Mouse (Mus musculus) MEL (cell line): Measurements from ENCODE around the gene Stxbp1. TPM values are rescaled to one million over a fixed set of nuclear protein-coding genes. Genes with fewer than 3 reads are reported as not detected.

Experiments used
- DNase-seq: peaks from one replicate; pipeline ENCODE4 v3.0.0; 2011; ENCODE audit warnings: low read depth, low spot score
- H3K27ac ChIP-seq: 2 replicates; pipeline ENCODE4 v1.5.1; 2012; ENCODE audit warnings: low read depth, mild to moderate bottlenecking, control low read depth, low read length, moderate library complexity; ENCODE audit not compliant: control insufficient read depth
- H3K27me3 ChIP-seq, 2 experiments: fragments of 150-350 bp in 1 of 2; sonication (generic) in 1 of 2; 2 replicates each; pipeline ENCODE4 v1.6.1; 2012; ENCODE audit warnings: low read length in 2 of 2, mild to moderate bottlenecking in 2 of 2, improper control_type of control experiment in 1 of 2, moderate library complexity in 1 of 2; ENCODE audit not compliant: insufficient read depth in 2 of 2, control insufficient read depth in 1 of 2
- H3K36me3 ChIP-seq, 2 experiments: 2 replicates each; pipeline ENCODE4 v1.6.1; 2012 to 2014; ENCODE audit warnings: low read length in 2 of 2, improper control_type of control experiment in 1 of 2, inconsistent platforms in 1 of 2, mild to moderate bottlenecking in 1 of 2; ENCODE audit not compliant: insufficient read depth in 2 of 2, control insufficient read depth in 1 of 2
- H3K4me1 ChIP-seq, 2 experiments: fragments of 150-350 bp in 1 of 2; sonication (generic) in 1 of 2; 2 replicates each; pipeline ENCODE4 v1.6.1; 2012; ENCODE audit warnings: low read length in 2 of 2, improper control_type of control experiment in 1 of 2, mild to moderate bottlenecking in 1 of 2; ENCODE audit not compliant: insufficient read depth in 2 of 2, control insufficient read depth in 1 of 2
- H3K4me3 ChIP-seq, 2 experiments: fragments of 150-350 bp in 1 of 2; sonication (generic) in 1 of 2; 2 replicates each; pipeline ENCODE4 v1.5.1; 2012; ENCODE audit warnings: low read depth in 2 of 2, low read length in 2 of 2, mild to moderate bottlenecking in 2 of 2, moderate library complexity in 2 of 2, control low read depth in 1 of 2, improper control_type of control experiment in 1 of 2; ENCODE audit not compliant: control insufficient read depth in 1 of 2, insufficient read depth in 1 of 2
- H3K79me2 ChIP-seq: 2 replicates; pipeline ENCODE4 v1.6.1; 2012; ENCODE audit warnings: mild to moderate bottlenecking, low read length, moderate library complexity; ENCODE audit not compliant: control insufficient read depth, poor library complexity, insufficient read depth
- H3K9ac ChIP-seq: 2 replicates; pipeline ENCODE4 v1.6.1; 2012; ENCODE audit warnings: low read depth, mild to moderate bottlenecking, control low read depth, low read length, moderate library complexity; ENCODE audit not compliant: control insufficient read depth, poor library complexity, severe bottlenecking
- H3K9me3 ChIP-seq: fragments of 150-350 bp; sonication (generic); replicated peaks from 2 replicates; pipeline ENCODE4 v1.6.1; 2012; ENCODE audit warnings: mild to moderate bottlenecking, low read length, improper control_type of control experiment, moderate library complexity; ENCODE audit not compliant: insufficient read depth
- BHLHE40 ChIP-seq: IDR thresholded peaks from 2 replicates; pipeline ENCODE4 v1.6.1; 2012; ENCODE audit warnings: low read depth, mild to moderate bottlenecking, inconsistent platforms, low read length, improper control_type of control experiment, borderline replicate concordance
- CHD1 ChIP-seq: IDR thresholded peaks from 2 replicates; pipeline ENCODE4 v1.6.1; 2012; ENCODE audit warnings: low read depth, mild to moderate bottlenecking, inconsistent platforms, low read length, improper control_type of control experiment
- CHD2 ChIP-seq: IDR thresholded peaks from 2 replicates; pipeline ENCODE4 v1.6.1; 2011; ENCODE audit warnings: low read length, improper control_type of control experiment
- CTCF ChIP-seq, 3 experiments: IDR thresholded peaks in 2 of 3; conservative IDR thresholded peaks in 1 of 3; 2 replicates each; pipeline ENCODE4 v1.5.1; 2011 to 2012; ENCODE audit warnings: low read length in 3 of 3, low read depth in 2 of 3, mild to moderate bottlenecking in 2 of 3, improper control_type of control experiment in 1 of 3, inconsistent platforms in 1 of 3, mixed read lengths in 1 of 3, moderate library complexity in 1 of 3; ENCODE audit not compliant: control insufficient read depth in 1 of 3, insufficient read depth in 1 of 3, poor library complexity in 1 of 3, severe bottlenecking in 1 of 3
- E2F4 ChIP-seq: IDR thresholded peaks from 2 replicates; pipeline ENCODE4 v1.6.1; 2011; ENCODE audit warnings: low read depth, low read length, improper control_type of control experiment, borderline replicate concordance
- ELF1 ChIP-seq: IDR thresholded peaks from 2 replicates; pipeline ENCODE4 v1.6.1; 2014; ENCODE audit warnings: low read depth, mild to moderate bottlenecking, inconsistent platforms, low read length, improper control_type of control experiment, moderate library complexity
- EP300 ChIP-seq, 2 experiments: IDR thresholded peaks; 2 replicates each; pipeline ENCODE4 v1.6.1; 2011; ENCODE audit warnings: improper control_type of control experiment in 2 of 2, low read length in 2 of 2, low read depth in 1 of 2, mild to moderate bottlenecking in 1 of 2
- GATA1 ChIP-seq: IDR thresholded peaks from 2 replicates; pipeline ENCODE4 v1.6.1; 2011; ENCODE audit warnings: low read depth, low read length, improper control_type of control experiment
- HCFC1 ChIP-seq: IDR thresholded peaks from 2 replicates; pipeline ENCODE4 v1.6.1; 2012; ENCODE audit warnings: low read depth, mild to moderate bottlenecking, inconsistent platforms, low read length, improper control_type of control experiment, moderate library complexity
- KAT2A ChIP-seq: conservative IDR thresholded peaks from 2 replicates; pipeline ENCODE4 v1.6.1; 2012; ENCODE audit warnings: low read depth, low read length, improper control_type of control experiment, inconsistent platforms
- MXI1 ChIP-seq: IDR thresholded peaks from 2 replicates; pipeline ENCODE4 v1.6.1; 2011; ENCODE audit warnings: mild to moderate bottlenecking, low read depth, low read length, improper control_type of control experiment
- MYC ChIP-seq: IDR thresholded peaks from 2 replicates; pipeline ENCODE4 v1.6.1; 2011; ENCODE audit warnings: low read depth, mild to moderate bottlenecking, low read length, improper control_type of control experiment, moderate library complexity
- NELFE ChIP-seq: IDR thresholded peaks from 2 replicates; pipeline ENCODE4 v1.6.1; 2011; ENCODE audit warnings: low read depth, low read length, improper control_type of control experiment
- NRF1 ChIP-seq: IDR thresholded peaks from 2 replicates; pipeline ENCODE4 v1.6.1; 2014; ENCODE audit warnings: low read depth, mild to moderate bottlenecking, inconsistent platforms, low read length, improper control_type of control experiment, moderate library complexity; ENCODE audit not compliant: poor library complexity, insufficient read depth, severe bottlenecking
- POLR2AphosphoS5 ChIP-seq: IDR thresholded peaks from 2 replicates; pipeline ENCODE4 v1.6.1; 2012; ENCODE audit warnings: low read depth, borderline replicate concordance, mild to moderate bottlenecking, inconsistent platforms, low read length, moderate library complexity, mixed read lengths
- RCOR1 ChIP-seq: IDR thresholded peaks from 2 replicates; pipeline ENCODE4 v1.6.1; 2012; ENCODE audit warnings: low read depth, mild to moderate bottlenecking, inconsistent platforms, low read length, improper control_type of control experiment
- TAL1 ChIP-seq: IDR thresholded peaks from 2 replicates; pipeline ENCODE4 v1.6.1; 2012; ENCODE audit warnings: mild to moderate bottlenecking, inconsistent platforms, low read length, moderate library complexity, mixed read lengths
- TBP ChIP-seq: IDR thresholded peaks from 2 replicates; pipeline ENCODE4 v1.8.0; 2011; ENCODE audit warnings: low read depth, low read length, improper control_type of control experiment
- TCF12 ChIP-seq: IDR thresholded peaks from 2 replicates; pipeline ENCODE4 v1.6.1; 2014; ENCODE audit warnings: low read depth, mild to moderate bottlenecking, inconsistent platforms, low read length, improper control_type of control experiment, moderate library complexity
- USF2 ChIP-seq, 2 experiments: IDR thresholded peaks; 2 replicates each; pipeline ENCODE4 v1.6.1; 2011 to 2012; ENCODE audit warnings: improper control_type of control experiment in 2 of 2, low read length in 2 of 2, borderline replicate concordance in 1 of 2, inconsistent platforms in 1 of 2, low read depth in 1 of 2, mild to moderate bottlenecking in 1 of 2; ENCODE audit not compliant: insufficient read depth in 1 of 2
- ZKSCAN1 ChIP-seq: IDR thresholded peaks from 2 replicates; pipeline ENCODE4 v1.6.1; 2012; ENCODE audit warnings: low read depth, mild to moderate bottlenecking, inconsistent platforms, low read length, improper control_type of control experiment, moderate library complexity
- ZMIZ1 ChIP-seq: IDR thresholded peaks from 2 replicates; pipeline ENCODE4 v1.6.1; 2012; ENCODE audit warnings: low read depth, mild to moderate bottlenecking, inconsistent platforms, low read length, improper control_type of control experiment, moderate library complexity
- polyA plus RNA-seq, 2 experiments: library from polyadenylated mRNA; stranded (reverse) in 1 of 2; unstranded in 1 of 2; fragments of >175 nt in 1 of 2; fragments of >200 nt in 1 of 2; gene quantifications; 2 replicates each; pipeline versions ENCODE4 v1.2.1 to v1.2.4; 2012; ENCODE audit warnings: low replicate concordance in 2 of 2, low read depth in 1 of 2; ENCODE audit not compliant: insufficient read length in 2 of 2, insufficient read depth in 1 of 2, missing spikeins in 1 of 2
- total RNA-seq: library from RNA; depleted of rRNA; stranded (reverse); fragments of 300-350 nt; gene quantifications from 2 replicates; pipeline ENCODE4 v1.2.3, GENCODE M21; 2012

Gene Stxbp1
- total and polyA plus RNA-seq, 3 experiments = 7.1 to 33.2 TPM; not detected in 1

- H3K9me3 ChIP-seq = no peaks in the 10 kb centered on the region
- peaks cover 7 to 26% of the 10 kb centered on the region in 2 experiments for H3K4me1 ChIP-seq
- H3K79me2 ChIP-seq = no peaks in the 10 kb centered on the region
- H3K27ac ChIP-seq = no peak overlapping the region
- peaks cover 0 to 20% of the 10 kb centered on the region in 2 experiments; a peak in 2 of 4 replicates for H3K36me3 ChIP-seq
- no peak overlapping the region for H3K9ac ChIP-seq
- H3K4me3 ChIP-seq = no peak overlapping the region
- no peak for DNase-seq
- TF ChIP-seq TAL1 (no peak), EP300 (IDR thresholded peaks at IDR 0.05; ENCODE audit: low read depth in 1 of 2, low read length in 2 of 2) (no peak), HCFC1 (no peak), GATA1 (no peak), BHLHE40 (no peak), ZMIZ1 (no peak), USF2 (IDR thresholded peaks at IDR 0.05; ENCODE audit: borderline replicate concordance in 1 of 2, insufficient read depth in 1 of 2, low read depth in 1 of 2, low read length in 2 of 2) (no peak), KAT2A (no peak), RCOR1 (no peak), TBP (no peak), ELF1 (no peak)
- H3K27me3 ChIP-seq = no peaks in the 10 kb centered on the region
Measured at GRCm38 (mm10) chr2:32888551-32888950, 41.5 kb upstream of the Stxbp1 start.

DNA sequence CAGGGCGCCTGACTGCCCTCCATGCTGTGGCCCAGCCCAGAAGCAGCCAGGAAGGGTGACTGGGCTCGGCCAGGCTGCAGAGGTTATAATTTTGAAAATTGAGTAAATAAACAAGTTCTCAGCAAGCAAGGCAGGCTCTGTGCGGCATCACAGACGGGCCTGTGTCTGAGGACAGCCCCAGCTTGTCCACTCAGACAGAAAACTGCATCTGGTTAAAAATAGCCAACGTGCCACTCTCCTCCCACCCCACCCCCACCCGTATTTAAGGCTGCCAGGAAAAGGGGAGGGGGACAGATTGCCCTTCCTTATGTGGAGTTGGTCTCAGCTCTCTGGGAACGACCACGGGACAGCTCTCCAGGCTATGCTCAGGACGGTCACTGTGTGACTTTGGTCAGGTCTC, 41.0 kb upstream of the Stxbp1 start:
- H3K9me3 ChIP-seq = no peaks in the 10 kb centered on the region
- H3K36me3 ChIP-seq = peaks cover 0 to 16% of the 10 kb centered on the region in 2 experiments; a peak in 2 of 4 replicates
- H3K27ac ChIP-seq = no peak overlapping the region
- TF ChIP-seq MXI1 = no peak
- TF ChIP-seq CHD2 = no peak
- TF ChIP-seq POLR2AphosphoS5 = no peak
- TF ChIP-seq TAL1 = no peak
- no peak for TF ChIP-seq CTCF (IDR thresholded peaks at IDR 0.05 in 2 of 3, conservative IDR thresholded peaks at IDR 0.05 in 1 of 3; ENCODE audit: control insufficient read depth in 1 of 3, insufficient read depth in 1 of 3, low read depth in 2 of 3, low read length in 3 of 3, poor library complexity in 1 of 3, severe bottlenecking in 1 of 3)
- no peak for TF ChIP-seq ZMIZ1
- TF ChIP-seq MYC = no peak
- no peak for TF ChIP-seq TCF12
- TF ChIP-seq NELFE = no peak
- no peak for TF ChIP-seq E2F4
- no peak for TF ChIP-seq HCFC1
- no peak for TF ChIP-seq CHD1
- TF ChIP-seq ZKSCAN1 = no peak
- TF ChIP-seq NRF1 = no peak
- no peak for TF ChIP-seq RCOR1
- no peak overlapping the region for H3K4me3 ChIP-seq
- H3K27me3 ChIP-seq = no peaks in the 10 kb centered on the region
- DNase-seq = no peak
- H3K9ac ChIP-seq = no peak overlapping the region
- H3K79me2 ChIP-seq = peaks cover 1% of the 10 kb centered on the region; the same call in 1 of the 2 replicates
- peaks cover 7 to 20% of the 10 kb centered on the region in 2 experiments for H3K4me1 ChIP-seq
